Mouse (Mus musculus) layer of hippocampus, adult 8-10 months (tissue): ENCODE measurements at regions not wholly inside any gene's neighbourhood (a gene's known extent, or its start where the extent isn't known, plus 50 kb on each side); places are given as distances from the start of the nearest gene placed in this dataset.

ENCODE experiments used
- DNase-seq, 2 experiments: peaks; one replicate each; pipeline ENCODE4 v3.0.0; 2022; ENCODE audit warnings: low spot score in 2 of 2

DNA sequence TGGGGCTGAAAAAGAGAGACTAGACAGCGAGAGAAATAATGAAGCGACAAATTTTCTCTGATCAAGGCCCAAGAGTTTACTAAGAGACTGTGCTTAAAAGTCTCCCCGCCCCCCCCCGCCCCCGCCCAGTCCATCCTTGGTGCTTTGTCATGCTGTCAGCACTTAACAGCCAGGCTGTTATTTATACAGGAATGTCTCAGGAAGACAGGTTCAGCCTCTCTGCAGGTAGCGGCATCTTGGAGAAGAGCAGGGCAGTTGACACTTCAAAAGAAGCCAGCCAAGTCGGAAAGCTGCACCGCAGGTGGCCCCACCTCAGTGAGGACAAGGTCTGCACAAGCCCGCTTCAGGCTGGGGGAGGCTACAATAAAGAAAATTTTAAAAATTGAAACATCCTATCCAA is 487.6 kb downstream of the Pdzph1 start:
- DNase-seq, result no peak

DNA sequence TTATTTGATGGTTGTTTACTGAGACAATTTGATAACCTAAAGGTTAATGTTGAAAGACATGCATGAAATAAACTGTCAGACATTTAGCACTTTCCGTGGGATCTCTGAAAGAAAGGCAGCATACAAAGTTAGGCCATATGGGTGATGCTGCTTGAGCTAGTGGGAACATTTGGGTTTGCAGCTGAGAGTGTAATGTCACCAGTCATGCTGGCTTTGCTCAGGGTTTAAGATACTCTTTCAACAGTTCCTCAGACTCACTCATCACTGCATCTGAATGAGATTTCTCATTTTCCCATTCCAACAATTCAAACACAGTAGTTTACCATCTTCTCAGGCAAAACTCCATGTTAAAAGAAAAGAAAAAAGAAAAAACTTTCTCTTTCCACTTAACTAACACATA is 522.3 kb downstream of the Pdzph1 start:
- peak; percentile 2 to 3 for DNase-seq
